Mouse (Mus musculus) liver, embryonic 16.5 days (tissue): ENCODE measurements around the gene Fbln2. TPM values are rescaled to one million over a fixed set of nuclear protein-coding genes. Genes with fewer than 3 reads are reported as not detected.

Experiments
- ATAC-seq: fragments of 200-750 bp; cut with Nextera tagmentation; 2 replicates; pipeline ENCODE4 v1.8.0; 2017; ENCODE audit warnings: low read depth, mild to moderate bottlenecking, moderate number of reproducible peaks, moderate library complexity
- H3K27ac ChIP-seq: fragments of 300-500 bp; sonication (generic); 2 replicates; pipeline ENCODE4 v1.5.1; 2014; ENCODE audit warnings: mild to moderate bottlenecking, low read length
- H3K27me3 ChIP-seq: fragments of 300-500 bp; sonication (generic); 2 replicates; pipeline ENCODE4 v1.6.1; 2014; ENCODE audit warnings: low read depth, low read length, mixed read lengths; ENCODE audit not compliant: control insufficient read depth, insufficient read depth
- H3K36me3 ChIP-seq: fragments of 300-500 bp; sonication (generic); 2 replicates; pipeline ENCODE4 v1.6.1; 2014; ENCODE audit warnings: mild to moderate bottlenecking; ENCODE audit not compliant: control insufficient read depth, insufficient read depth
- H3K4me1 ChIP-seq: fragments of 300-500 bp; sonication (generic); 2 replicates; pipeline ENCODE4 v1.6.1; 2014; ENCODE audit warnings: low read depth, low read length, mixed read lengths; ENCODE audit not compliant: control insufficient read depth
- H3K4me2 ChIP-seq: fragments of 300-500 bp; sonication (generic); 2 replicates; pipeline ENCODE4 v1.6.1; 2014; ENCODE audit warnings: low read depth, low read length, mixed read lengths
- H3K4me3 ChIP-seq: fragments of 300-500 bp; sonication (generic); 2 replicates; pipeline ENCODE4 v1.5.1; 2014; ENCODE audit warnings: low read depth, mild to moderate bottlenecking, low read length
- H3K9ac ChIP-seq: fragments of 300-500 bp; sonication (generic); 2 replicates; pipeline ENCODE4 v1.6.1; 2014; ENCODE audit warnings: low read depth, low read length
- H3K9me3 ChIP-seq: fragments of 300-500 bp; sonication (generic); replicated peaks from 2 replicates; pipeline ENCODE4 v1.6.1; 2016; ENCODE audit warnings: low read length; ENCODE audit not compliant: control insufficient read depth
- WGBS: fragments of 180-500 bp; shearing (Covaris S2); extraction: QIAGEN DNeasy Blood & Tissue Kit; methylation state at CpG from one replicate; pipeline ENCODE4 v1.1.7; 2014; ENCODE audit not compliant: insufficient replicate concordance; 5-methylcytosine and 5-hydroxymethylcytosine counted together
- polyA plus RNA-seq: library from polyadenylated mRNA; unstranded; fragments of >200 nt; fragmentation: Nextera tagmentation; extraction: Ambion mirVana; gene quantifications from 2 replicates; pipeline ENCODE4 v1.2.1, GENCODE M21; 2015

The Fbln2 gene
- polyA plus RNA-seq, 1 experiment from 2014 or later: 8.0 TPM

GRCm38 (mm10) chr6:91284521-91285449, 72.5 kb downstream of the Fbln2 start:
- Histone ChIP-seq H3K9ac (no peak overlapping the region), H3K27ac (no peak overlapping the region), H3K9me3 (no peaks in the 10 kb centered on the region), H3K36me3 (no peaks in the 10 kb centered on the region), H3K27me3 (peaks cover 40% of the 10 kb centered on the region), H3K4me1 (no peaks in the 10 kb centered on the region; the same call in 1 of the 2 replicates), H3K4me2 (no peak overlapping the region), H3K4me3 (no peak overlapping the region; the same call in 1 of the 2 replicates)
- 10% methylated on average over 35 of the region's 35 CpGs for WGBS
- ATAC-seq: no peak

- H3K27me3 ChIP-seq: peaks cover 40% of the 10 kb centered on the region
- H3K9ac ChIP-seq: no peak overlapping the region
- no peak overlapping the region; the same call in 1 of the 2 replicates for H3K4me3 ChIP-seq
Measured at GRCm38 (mm10) chr6:91285450-91285790, 73.2 kb downstream of the Fbln2 start.

GRCm38 (mm10) chr6:91285814-91286545, 73.7 kb downstream of the Fbln2 start:
- no peak for ATAC-seq
- Histone ChIP-seq H3K4me3 (no peak overlapping the region; the same call in 1 of the 2 replicates), H3K36me3 (no peaks in the 10 kb centered on the region), H3K4me2 (no peak overlapping the region), H3K9ac (no peak overlapping the region), H3K9me3 (no peaks in the 10 kb centered on the region), H3K4me1 (no peaks in the 10 kb centered on the region; the same call in 1 of the 2 replicates), H3K27ac (no peak overlapping the region), H3K27me3 (peaks cover 40% of the 10 kb centered on the region)
- 29% methylated on average over 30 of the region's 30 CpGs for WGBS

More at GRCm38 (mm10) chr6:91285450-91285790, 73.2 kb downstream of the Fbln2 start:
- H3K4me1 ChIP-seq: no peaks in the 10 kb centered on the region; the same call in 1 of the 2 replicates
- no peak overlapping the region for H3K4me2 ChIP-seq
- H3K27ac ChIP-seq: no peak overlapping the region
- no peak for ATAC-seq
- 1% methylated on average over 28 of the region's 28 CpGs for WGBS
- no peaks in the 10 kb centered on the region for H3K9me3 ChIP-seq
- no peaks in the 10 kb centered on the region for H3K36me3 ChIP-seq

GRCm38 (mm10) chr6:91286624-91287023, 74.4 kb downstream of the Fbln2 start:
- Histone ChIP-seq H3K4me3 (no peak overlapping the region), H3K4me1 (no peaks in the 10 kb centered on the region; the same call in 1 of the 2 replicates), H3K9ac (no peak overlapping the region), H3K9me3 (no peaks in the 10 kb centered on the region), H3K27ac (no peak overlapping the region), H3K4me2 (no peak overlapping the region), H3K36me3 (no peaks in the 10 kb centered on the region), H3K27me3 (peaks cover 40% of the 10 kb centered on the region)
- ATAC-seq: no peak
- 3% methylated on average over 15 of the region's 15 CpGs for WGBS

- no peak overlapping the region for H3K9ac ChIP-seq
- no peaks in the 10 kb centered on the region for H3K9me3 ChIP-seq
- H3K4me1 ChIP-seq: no peaks in the 10 kb centered on the region; the same call in 1 of the 2 replicates
- H3K27me3 ChIP-seq: peaks cover 40% of the 10 kb centered on the region
- H3K27ac ChIP-seq: no peak overlapping the region
- no peaks in the 10 kb centered on the region for H3K36me3 ChIP-seq
- no peak for ATAC-seq
- H3K4me2 ChIP-seq: no peak overlapping the region
- no peak overlapping the region for H3K4me3 ChIP-seq
- WGBS: 41% methylated on average over 4 of the region's 4 CpGs
Measured at GRCm38 (mm10) chr6:91287148-91287547, 74.9 kb downstream of the Fbln2 start.

- Histone ChIP-seq H3K4me3 (no peak overlapping the region), H3K9ac (no peak overlapping the region), H3K4me2 (no peak overlapping the region), H3K36me3 (no peaks in the 10 kb centered on the region), H3K9me3 (no peaks in the 10 kb centered on the region), H3K27ac (no peak overlapping the region), H3K27me3 (peaks cover 40% of the 10 kb centered on the region), H3K4me1 (no peaks in the 10 kb centered on the region; the same call in 1 of the 2 replicates)
- no peak for ATAC-seq
- 57% methylated on average over 6 of the region's 6 CpGs for WGBS
Measured at GRCm38 (mm10) chr6:91287636-91288035, 75.4 kb downstream of the Fbln2 start.

GRCm38 (mm10) chr6:91288251-91288785, 76.1 kb downstream of the Fbln2 start:
- Histone ChIP-seq H3K4me2 (no peak overlapping the region), H3K27me3 (peaks cover 36% of the 10 kb centered on the region), H3K9ac (no peak overlapping the region), H3K9me3 (no peaks in the 10 kb centered on the region), H3K4me1 (no peaks in the 10 kb centered on the region; the same call in 1 of the 2 replicates), H3K36me3 (no peaks in the 10 kb centered on the region), H3K27ac (no peak overlapping the region), H3K4me3 (no peak overlapping the region)
- WGBS: 52% methylated on average over 3 of the region's 3 CpGs
- ATAC-seq: no peak

- H3K9me3 ChIP-seq: no peaks in the 10 kb centered on the region
- no peak overlapping the region for H3K27ac ChIP-seq
- H3K27me3 ChIP-seq: peaks cover 31% of the 10 kb centered on the region
- H3K36me3 ChIP-seq: no peaks in the 10 kb centered on the region
- no peak overlapping the region for H3K9ac ChIP-seq
- 34% methylated on average over 1 of the region's 1 CpGs for WGBS
- no peak overlapping the region for H3K4me3 ChIP-seq
- no peak overlapping the region for H3K4me2 ChIP-seq
- no peak for ATAC-seq
- H3K4me1 ChIP-seq: no peaks in the 10 kb centered on the region; the same call in 1 of the 2 replicates
Measured at GRCm38 (mm10) chr6:91288961-91289360, 76.7 kb downstream of the Fbln2 start.
